In the genomic region with DNA sequence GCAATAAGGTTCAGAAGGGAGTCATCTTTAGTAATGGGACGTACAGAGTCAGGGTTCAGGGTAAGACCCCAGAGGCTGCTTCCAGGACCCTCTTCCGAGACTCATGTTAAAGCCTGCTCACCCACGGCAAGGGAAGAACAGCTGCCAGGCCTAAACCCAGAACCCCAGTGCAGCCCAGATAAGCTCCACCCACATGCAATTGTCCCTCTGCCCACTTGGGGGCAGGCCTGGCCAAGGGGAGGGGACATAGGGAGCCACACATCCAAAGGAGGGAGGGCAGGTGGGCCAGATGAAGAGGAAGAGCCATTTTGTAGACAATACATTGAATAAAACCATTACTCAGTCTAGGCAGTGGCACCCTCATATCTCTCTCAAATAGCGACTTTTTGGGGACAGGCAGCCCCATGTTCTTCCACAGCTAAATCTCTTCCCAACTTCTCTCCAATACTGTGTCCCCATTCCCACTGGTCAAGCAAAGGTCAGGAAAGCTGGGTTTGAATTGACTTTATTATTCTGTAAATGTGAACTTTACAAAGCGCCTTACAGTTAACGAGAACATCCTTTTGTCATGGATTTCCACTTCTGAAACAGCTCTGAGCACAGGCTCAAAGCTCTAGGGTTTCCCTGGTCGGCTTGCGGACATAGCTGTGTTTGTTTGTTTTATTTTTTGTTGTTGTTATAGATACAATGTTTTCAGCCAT, we compare ENCODE assay signal across 8 mouse cellular contexts. TPM values are rescaled to one million over a fixed set of nuclear protein-coding genes. Genes with fewer than 3 reads are reported as not detected.
DNase-seq lines count a peak whose midpoint lies in the region; ATAC-seq lines count a peak whose summit lies in the region.

No protein-coding gene starts in this region.

- H3K4me2 ChIP-seq in heart, embryonic 11.5 days = no peak overlapping the region
- no peak overlapping the region for H3K4me2 ChIP-seq in intestine, embryonic 16.5 days (ENCODE audit: low read depth, low read length)
- no peak overlapping the region for H3K4me2 ChIP-seq in limb, embryonic 11.5 days (ENCODE audit: low read depth, severe bottlenecking)
- no peak overlapping the region for H3K4me2 ChIP-seq in midbrain, embryonic 16.5 days (ENCODE audit: low read length)

- H3K4me1 ChIP-seq in heart, embryonic 11.5 days (ENCODE audit: control insufficient read depth, insufficient read depth, low read length) = no peaks in the 10 kb centered on the region
- H3K4me1 ChIP-seq in intestine, embryonic 16.5 days (ENCODE audit: control insufficient read depth, insufficient read depth, low read length) = no peaks in the 10 kb centered on the region
- H3K4me1 ChIP-seq in limb, embryonic 11.5 days (ENCODE audit: control insufficient read depth, insufficient read depth, low read length) = no peaks in the 10 kb centered on the region
- peaks cover 9% of the 10 kb centered on the region for H3K4me1 ChIP-seq in midbrain, embryonic 16.5 days (ENCODE audit: control insufficient read depth, insufficient read depth, low read length)

- intact Hi-C loops in gastrocnemius, postnatal 14 days (cut with DNase I; ENCODE audit: low total_unique reads) = loop anchor here (5.0 kb wide), 1 partner anchor 87 kb away; no protein-coding TSS in a partner anchor

- peak; percentile 96 for DNase-seq in heart, adult 11 months
- peak; percentile 43 to 68 for DNase-seq in cerebellum, postnatal 4 days (ENCODE audit: low spot score in 2 of 2)
- DNase-seq in gastrocnemius, postnatal 14 days = peak; percentile 72
- DNase-seq in limb, embryonic 11.5 days (ENCODE audit: low spot score) = peak; percentile 76
- DNase-seq in spleen, adult 18-20 months = peak; percentile 35 to 53

- no peak overlapping the region for H3K4me3 ChIP-seq in heart, embryonic 11.5 days (ENCODE audit: low read depth, low read length)
- no peak overlapping the region for H3K4me3 ChIP-seq in intestine, embryonic 16.5 days (ENCODE audit: low read length)
- H3K4me3 ChIP-seq in limb, embryonic 11.5 days (ENCODE audit: low read depth, low read length) = no peak overlapping the region
- no peak overlapping the region for H3K4me3 ChIP-seq in midbrain, embryonic 16.5 days (ENCODE audit: low read depth, low read length)

- 0 out of 2 replicates have a peak, but pooled peaks cover 3% of the 10 kb centered on the region for H3K27me3 ChIP-seq in heart, embryonic 11.5 days (ENCODE audit: control insufficient read depth, insufficient read depth, low read length)
- no peaks in the 10 kb centered on the region for H3K27me3 ChIP-seq in intestine, embryonic 16.5 days (replicated peaks; ENCODE audit: control insufficient read depth, insufficient read depth, low read length)
- H3K27me3 ChIP-seq in limb, embryonic 11.5 days (ENCODE audit: control insufficient read depth, insufficient read depth, low read length) = no peaks in the 10 kb centered on the region
- H3K27me3 ChIP-seq in midbrain, embryonic 16.5 days (ENCODE audit: control insufficient read depth, insufficient read depth, low read depth, low read length) = no peaks in the 10 kb centered on the region

- no peaks in the 10 kb centered on the region for H3K36me3 ChIP-seq in heart, embryonic 11.5 days (ENCODE audit: control insufficient read depth, insufficient read depth, low read length)
- H3K36me3 ChIP-seq in intestine, embryonic 16.5 days (ENCODE audit: control insufficient read depth, insufficient read depth, low read length) = no peaks in the 10 kb centered on the region
- no peaks in the 10 kb centered on the region for H3K36me3 ChIP-seq in limb, embryonic 11.5 days (ENCODE audit: control insufficient read depth, insufficient read depth, low read length)
- peaks cover 4% of the 10 kb centered on the region for H3K36me3 ChIP-seq in midbrain, embryonic 16.5 days (ENCODE audit: control insufficient read depth, insufficient read depth, low read length)

- H3K9ac ChIP-seq in heart, embryonic 11.5 days (ENCODE audit: low read depth, low read length) = no peak overlapping the region
- no peak overlapping the region for H3K9ac ChIP-seq in intestine, embryonic 16.5 days (ENCODE audit: low read depth, low read length)
- H3K9ac ChIP-seq in limb, embryonic 11.5 days (ENCODE audit: low read length) = no peak overlapping the region
- H3K9ac ChIP-seq in midbrain, embryonic 16.5 days (ENCODE audit: low read depth, low read length) = no peak overlapping the region

- H3K27ac ChIP-seq in heart, embryonic 11.5 days (ENCODE audit: low read depth, low read length) = no peak overlapping the region
- no peak overlapping the region for H3K27ac ChIP-seq in intestine, embryonic 16.5 days (ENCODE audit: low read length)
- H3K27ac ChIP-seq in limb, embryonic 11.5 days (replicated peaks; ENCODE audit: low read depth, low read length) = no peak overlapping the region
- no peak overlapping the region for H3K27ac ChIP-seq in midbrain, embryonic 16.5 days (ENCODE audit: low read length)

- 41% methylated on average over 8 of the region's 8 CpGs for WGBS in heart, embryonic 11.5 days (ENCODE audit: insufficient replicate concordance)
- 49% methylated on average over 8 of the region's 8 CpGs for WGBS in intestine, embryonic 16.5 days
- WGBS in limb, embryonic 11.5 days = 44% methylated on average over 8 of the region's 8 CpGs
- 33% methylated on average over 8 of the region's 8 CpGs for WGBS in midbrain, embryonic 16.5 days

- no peaks in the 10 kb centered on the region for H3K9me3 ChIP-seq in heart, embryonic 11.5 days (replicated peaks; ENCODE audit: control insufficient read depth, low read length)
- H3K9me3 ChIP-seq in intestine, embryonic 16.5 days (ENCODE audit: control insufficient read depth, low read length) = no peaks in the 10 kb centered on the region
- no peaks in the 10 kb centered on the region for H3K9me3 ChIP-seq in limb, embryonic 11.5 days (ENCODE audit: control insufficient read depth, low read length)
- H3K9me3 ChIP-seq in midbrain, embryonic 16.5 days (replicated peaks; ENCODE audit: control insufficient read depth, low read length, poor library complexity, severe bottlenecking) = no peaks in the 10 kb centered on the region

- ATAC-seq in heart, embryonic 11.5 days (replicated peaks; ENCODE audit: insufficient number of reproducible peaks, low FRiP score, low TSS enrichment) = no peak
- peak; percentile 61 for ATAC-seq in intestine, embryonic 16.5 days
- no peak for ATAC-seq in limb, embryonic 11.5 days (ENCODE audit: insufficient number of reproducible peaks, low FRiP score, low TSS enrichment, low read depth)
- ATAC-seq in midbrain, embryonic 16.5 days = peak; percentile 14; the same call in 1 of the 2 replicates

RNA-seq across cellular contexts. Expression of a gene that starts 33.6 kb away (rescaled TPM):
- polyA plus RNA-seq in heart, embryonic 11.5 days (2014; fragmentation: Nextera tagmentation; extraction: Ambion mirVana) = 136 and 141 TPM in 2 replicates
- total RNA-seq in gastrocnemius, postnatal 14 days (2021) = 100 to 1,000 TPM; 187 to 194 TPM
- 75.8 and 80.1 TPM in 2 replicates for polyA plus RNA-seq in intestine, embryonic 16.5 days (2015; fragmentation: Nextera tagmentation; extraction: Ambion mirVana)
- 98.7 and 110 TPM in 2 replicates for polyA plus RNA-seq in limb, embryonic 11.5 days (2014; fragmentation: Nextera tagmentation; extraction: Ambion mirVana)
- polyA plus RNA-seq in midbrain, embryonic 16.5 days (2015; fragmentation: Nextera tagmentation; extraction: Ambion mirVana) = 130 and 144 TPM in 2 replicates

Comparison
In these comparisons a context has a peak if more than half of its experiments do, and no peak if none do; other contexts are left out.
1. DNase-seq: peak in every context shown above with its lines; median percentile 96 in heart, adult 11 months; 76 in limb, embryonic 11.5 days; 72 in gastrocnemius, postnatal 14 days; 56 in cerebellum, postnatal 4 days; 44 in spleen, adult 18-20 months.
2. ATAC-seq: peak in intestine, embryonic 16.5 days (single experiment) and midbrain, embryonic 16.5 days (single experiment); none in heart, embryonic 11.5 days (single experiment) and limb, embryonic 11.5 days (single experiment).